Mouse (Mus musculus) kidney, postnatal 0 days (tissue): ENCODE data around the gene Clasrp. TPM values are rescaled to one million over a fixed set of nuclear protein-coding genes. Genes with fewer than 3 reads are reported as not detected.
"Not testable (repeated sequence)": the region's sequence is repeated elsewhere in the genome, so short reads cannot be mapped to it uniquely, and the experiment has no call there.

Experiments used
- ATAC-seq: fragments of 200-750 bp; cut with Nextera tagmentation; replicated peaks from 2 replicates; pipeline ENCODE4 v1.8.0; 2017; ENCODE audit warnings: low read depth, moderate number of reproducible peaks, moderate TSS enrichment, moderate library complexity; ENCODE audit not compliant: low FRiP score
- DNase-seq: peaks from one replicate; pipeline ENCODE4 v3.0.0-alpha.2; 2016; ENCODE audit warnings: low spot score
- H3K27ac ChIP-seq: fragments of 300-500 bp; sonication (generic); 2 replicates; pipeline ENCODE4 v1.5.1; 2014; ENCODE audit warnings: mild to moderate bottlenecking
- H3K27me3 ChIP-seq: fragments of 300-500 bp; sonication (generic); 2 replicates; pipeline ENCODE4 v1.6.1; 2014; ENCODE audit warnings: low read length, mixed read lengths; ENCODE audit not compliant: insufficient read depth
- H3K36me3 ChIP-seq: fragments of 300-500 bp; sonication (generic); 2 replicates; pipeline ENCODE4 v1.6.1; 2014; ENCODE audit warnings: low read length, mixed read lengths; ENCODE audit not compliant: insufficient read depth
- H3K4me1 ChIP-seq: fragments of 300-500 bp; sonication (generic); replicated peaks from 2 replicates; pipeline ENCODE4 v1.6.1; 2014; ENCODE audit warnings: antibody characterized with exemption, low read length, mixed read lengths; ENCODE audit not compliant: insufficient read depth
- H3K4me2 ChIP-seq: fragments of 300-500 bp; sonication (generic); 2 replicates; pipeline ENCODE4 v1.6.1; 2014; ENCODE audit warnings: mild to moderate bottlenecking, low read length, moderate library complexity, mixed read lengths
- H3K4me3 ChIP-seq: fragments of 300-500 bp; sonication (generic); replicated peaks from 2 replicates; pipeline ENCODE4 v1.5.1; 2014; ENCODE audit warnings: low read depth, low read length
- H3K9ac ChIP-seq: fragments of 300-500 bp; sonication (generic); 2 replicates; pipeline ENCODE4 v1.6.1; 2014; ENCODE audit warnings: low read depth, low read length
- H3K9me3 ChIP-seq: fragments of 300-500 bp; sonication (generic); replicated peaks from 2 replicates; pipeline ENCODE4 v1.6.1; 2016; ENCODE audit warnings: low read length, inconsistent platforms, mixed read lengths
- CTCF ChIP-seq: IDR thresholded peaks from 2 replicates; pipeline ENCODE4 v1.5.1; 2016; ENCODE audit warnings: antibody characterized with exemption, low read depth, mild to moderate bottlenecking, moderate library complexity
- WGBS: fragments of 180-500 bp; shearing (Covaris S2); extraction: QIAGEN DNeasy Blood & Tissue Kit; methylation state at CpG from one replicate; pipeline ENCODE4 v1.1.7; 2014; 5-methylcytosine and 5-hydroxymethylcytosine counted together
- polyA plus RNA-seq: library from polyadenylated mRNA; unstranded; fragments of >200 nt; fragmentation: Nextera tagmentation; extraction: Ambion mirVana; gene quantifications from 2 replicates; pipeline ENCODE4 v1.2.1, GENCODE M21; 2015

The Clasrp gene
- polyA plus RNA-seq, 1 experiment from 2014 or later, result 35.1 TPM

- Histone ChIP-seq H3K4me2 (no peak overlapping the region), H3K36me3 (0 out of 2 replicates have a peak, but pooled peaks cover 3% of the 10 kb centered on the region), H3K9ac (no peak overlapping the region), H3K4me3 (no peak overlapping the region), H3K27ac (no peak overlapping the region), H3K9me3 (no peaks in the 10 kb centered on the region), H3K27me3 (no peaks in the 10 kb centered on the region), H3K4me1 (no peaks in the 10 kb centered on the region)
- DNase-seq, result no peak
- 84% methylated on average over 12 of the region's 12 CpGs for WGBS
- TF ChIP-seq CTCF, result no peak
- no peak for ATAC-seq
Measured at GRCm38 (mm10) chr7:19615036-19615577, 10.8 kb upstream of the Clasrp start.

GRCm38 (mm10) chr7:19610969-19611368 is 6.7 kb upstream of the Clasrp start:
- H3K36me3 ChIP-seq, result 0 out of 2 replicates have a peak, but pooled peaks cover 3% of the 10 kb centered on the region
- WGBS, result 79% methylated on average over 5 of the region's 5 CpGs
- no peak overlapping the region for H3K4me2 ChIP-seq
- no peaks in the 10 kb centered on the region for H3K4me1 ChIP-seq
- H3K27me3 ChIP-seq, result no peaks in the 10 kb centered on the region
- no peaks in the 10 kb centered on the region for H3K9me3 ChIP-seq
- ATAC-seq (no peak), DNase-seq (no peak)
- no peak overlapping the region for H3K27ac ChIP-seq
- peak; percentile 32; the same call in 1 of the 2 replicates for TF ChIP-seq CTCF
- H3K4me3 ChIP-seq, result no peak overlapping the region
- H3K9ac ChIP-seq, result no peak overlapping the region

GRCm38 (mm10) chr7:19609641-19610332 is 5.5 kb upstream of the Clasrp start:
- TF ChIP-seq CTCF, result no peak
- Histone ChIP-seq H3K4me2 (no peak overlapping the region), H3K4me3 (no peak overlapping the region), H3K9me3 (no peaks in the 10 kb centered on the region), H3K4me1 (no peaks in the 10 kb centered on the region), H3K36me3 (0 out of 2 replicates have a peak, but pooled peaks cover 3% of the 10 kb centered on the region), H3K27me3 (no peaks in the 10 kb centered on the region), H3K9ac (no peak overlapping the region), H3K27ac (no peak overlapping the region)
- DNase-seq (no peak), ATAC-seq (no peak)
- 86% methylated on average over 12 of the region's 12 CpGs for WGBS

GRCm38 (mm10) chr7:19607291-19607690 is 3.0 kb upstream of the Clasrp start:
- Histone ChIP-seq H3K9ac (no peak overlapping the region), H3K27ac (no peak overlapping the region), H3K36me3 (0 out of 2 replicates have a peak, but pooled peaks cover 9% of the 10 kb centered on the region), H3K4me3 (no peak overlapping the region), H3K9me3 (no peaks in the 10 kb centered on the region), H3K4me2 (no peak overlapping the region), H3K27me3 (no peaks in the 10 kb centered on the region), H3K4me1 (no peaks in the 10 kb centered on the region; the same call in 1 of the 2 replicates)
- DNase-seq, result no peak
- 0 out of 2 replicates have a peak, but pooled peaks have one; percentile 15 for TF ChIP-seq CTCF
- ATAC-seq, result no peak
- 76% methylated on average over 5 of the region's 5 CpGs for WGBS

GRCm38 (mm10) chr7:19604606-19605214 is 424 bp upstream of the Clasrp start:
- Histone ChIP-seq H3K4me3 (peak overlapping the region; percentile 97), H3K4me2 (peak overlapping the region; percentile 90; the same call in 1 of the 2 replicates)
- ATAC-seq, H3K9me3 ChIP-seq, H3K9ac ChIP-seq, H3K4me1 ChIP-seq, DNase-seq, H3K27me3 ChIP-seq, H3K27ac ChIP-seq, H3K36me3 ChIP-seq: not testable (repeated sequence)
- WGBS, result 55% methylated on average over 10 of the region's 10 CpGs

GRCm38 (mm10) chr7:19603055-19603454 is 1.2 kb downstream of the Clasrp start:
- 70% methylated on average over 12 of the region's 12 CpGs for WGBS
- Histone ChIP-seq H3K4me3 (peak overlapping the region; percentile 97; the same call in 1 of the 2 replicates), H3K4me2 (peak overlapping the region; percentile 90), H3K9ac (0 out of 2 replicates have a peak overlapping the region, but pooled peaks have one; percentile 96), H3K36me3 (peaks cover 12% of the 10 kb centered on the region), H3K4me1 (no peaks in the 10 kb centered on the region; the same call in 1 of the 2 replicates), H3K27ac (no peak overlapping the region), H3K9me3 (no peaks in the 10 kb centered on the region), H3K27me3 (no peaks in the 10 kb centered on the region)
- DNase-seq (no peak), ATAC-seq (no peak)
- no peak for TF ChIP-seq CTCF
